Mouse (Mus musculus) hindbrain, embryonic 16.5 days (tissue): ENCODE results near the gene Tfeb. TPM values are rescaled to one million over a fixed set of nuclear protein-coding genes. Genes with fewer than 3 reads are reported as not detected.

Experiments used
- ATAC-seq: fragments of 200-750 bp; cut with Nextera tagmentation; 2 replicates; pipeline ENCODE4 v1.8.0; 2017; ENCODE audit warnings: moderate TSS enrichment, moderate library complexity
- H3K27ac ChIP-seq: fragments of 300-500 bp; sonication (generic); 2 replicates; pipeline ENCODE4 v1.5.1; 2014; ENCODE audit warnings: low read depth, mild to moderate bottlenecking, control low read depth, low read length, moderate library complexity
- H3K27me3 ChIP-seq: fragments of 300-500 bp; sonication (generic); replicated peaks from 2 replicates; pipeline ENCODE4 v1.6.1; 2014; ENCODE audit warnings: low read length; ENCODE audit not compliant: control insufficient read depth, insufficient read depth
- H3K36me3 ChIP-seq: fragments of 300-500 bp; sonication (generic); 2 replicates; pipeline ENCODE4 v1.6.1; 2014; ENCODE audit warnings: mild to moderate bottlenecking, low read length, moderate library complexity, mixed read lengths; ENCODE audit not compliant: control insufficient read depth, insufficient read depth
- H3K4me1 ChIP-seq: fragments of 300-500 bp; sonication (generic); 2 replicates; pipeline ENCODE4 v1.6.1; 2014; ENCODE audit warnings: low read depth, low read length; ENCODE audit not compliant: control insufficient read depth, insufficient read depth
- H3K4me2 ChIP-seq: fragments of 300-500 bp; sonication (generic); 2 replicates; pipeline ENCODE4 v1.6.1; 2014; ENCODE audit warnings: mild to moderate bottlenecking, low read length, control low read depth, moderate library complexity
- H3K4me3 ChIP-seq: fragments of 300-500 bp; sonication (generic); 2 replicates; pipeline ENCODE4 v1.5.1; 2014; ENCODE audit warnings: mild to moderate bottlenecking, low read length, control low read depth, moderate library complexity
- H3K9ac ChIP-seq: fragments of 300-500 bp; sonication (generic); 2 replicates; pipeline ENCODE4 v1.6.1; 2014; ENCODE audit warnings: low read depth, mild to moderate bottlenecking, control low read depth, low read length, moderate library complexity
- H3K9me3 ChIP-seq: fragments of 300-500 bp; sonication (generic); 2 replicates; pipeline ENCODE4 v1.6.1; 2014; ENCODE audit warnings: mild to moderate bottlenecking, low read length, moderate library complexity; ENCODE audit not compliant: control insufficient read depth
- WGBS: fragments of 180-500 bp; shearing (Covaris S2); extraction: QIAGEN DNeasy Blood & Tissue Kit; methylation state at CpG from one replicate; pipeline ENCODE4 v1.1.7; 2014; 5-methylcytosine and 5-hydroxymethylcytosine counted together
- polyA plus RNA-seq: library from polyadenylated mRNA; unstranded; fragments of >200 nt; fragmentation: Nextera tagmentation; extraction: Ambion mirVana; gene quantifications from 2 replicates; pipeline ENCODE4 v1.2.1, GENCODE M21; 2015

Gene Tfeb
- polyA plus RNA-seq, 1 experiment from 2014 or later: 4.6 TPM

DNA sequence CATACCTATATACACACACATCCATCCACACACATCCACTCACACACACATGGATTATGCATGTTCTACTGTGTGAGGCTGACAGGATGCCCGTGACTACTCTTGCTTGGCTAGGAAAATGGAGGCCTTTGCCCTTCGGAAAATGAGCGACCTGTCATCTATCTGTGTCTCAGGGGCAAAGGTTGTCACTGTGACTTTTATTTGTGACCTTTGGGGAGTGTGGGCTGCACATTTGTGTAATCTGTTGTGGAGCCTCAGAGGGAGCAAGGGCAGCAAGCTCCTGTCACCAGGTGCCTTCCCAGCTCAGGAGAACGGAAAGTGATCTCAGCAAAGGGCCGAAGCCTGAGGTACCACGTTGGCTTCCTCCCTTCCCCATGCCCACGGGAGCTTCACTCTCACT lies 25.2 kb downstream of the Tfeb start:
- Histone ChIP-seq H3K4me3 (no peak overlapping the region), H3K4me2 (no peak overlapping the region), H3K9ac (no peak overlapping the region), H3K36me3 (no peaks in the 10 kb centered on the region), H3K27ac (no peak overlapping the region; the same call in 1 of the 2 replicates), H3K4me1 (peaks cover 11% of the 10 kb centered on the region), H3K27me3 (no peaks in the 10 kb centered on the region), H3K9me3 (no peaks in the 10 kb centered on the region)
- ATAC-seq: no peak
- 83% methylated on average over 7 of the region's 7 CpGs for WGBS

GRCm38 (mm10) chr17:47762518-47763340 lies 25.9 kb downstream of the Tfeb start:
- Histone ChIP-seq H3K27me3 (no peaks in the 10 kb centered on the region), H3K4me3 (no peak overlapping the region), H3K27ac (peak overlapping the region; percentile 69), H3K36me3 (no peaks in the 10 kb centered on the region), H3K4me2 (no peak overlapping the region), H3K4me1 (peaks cover 11% of the 10 kb centered on the region), H3K9me3 (no peaks in the 10 kb centered on the region), H3K9ac (0 out of 2 replicates have a peak overlapping the region, but pooled peaks have one; percentile 23)
- ATAC-seq: peak; percentile 94
- 64% methylated on average over 13 of the region's 13 CpGs for WGBS

DNA sequence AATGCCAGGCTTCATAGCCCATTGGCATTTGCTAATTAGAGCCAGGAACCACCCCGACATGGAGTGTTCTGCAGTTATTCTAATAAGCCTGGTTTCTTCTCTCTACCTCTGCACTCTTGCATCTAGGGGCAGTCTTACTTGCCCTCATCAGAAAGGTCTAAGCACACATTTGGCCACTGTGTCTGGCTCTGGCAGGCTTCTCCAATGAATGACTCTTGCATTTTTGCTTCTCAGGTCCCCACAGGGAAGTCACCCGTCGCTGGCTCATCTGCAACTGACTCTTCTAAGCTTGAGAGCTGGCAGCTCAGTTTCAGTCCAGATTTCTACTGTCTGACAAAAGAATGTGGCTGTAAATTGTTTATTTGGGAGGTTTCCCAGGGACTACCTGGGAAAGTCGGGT lies 29.2 kb downstream of the Tfeb start:
- peaks cover 11% of the 10 kb centered on the region for H3K4me1 ChIP-seq
- no peak overlapping the region for H3K4me2 ChIP-seq
- H3K4me3 ChIP-seq: no peak overlapping the region
- no peaks in the 10 kb centered on the region for H3K36me3 ChIP-seq
- no peak for ATAC-seq
- H3K27me3 ChIP-seq: no peaks in the 10 kb centered on the region
- H3K9ac ChIP-seq: no peak overlapping the region
- H3K9me3 ChIP-seq: no peaks in the 10 kb centered on the region
- WGBS: 80% methylated on average over 4 of the region's 4 CpGs
- H3K27ac ChIP-seq: no peak overlapping the region

DNA sequence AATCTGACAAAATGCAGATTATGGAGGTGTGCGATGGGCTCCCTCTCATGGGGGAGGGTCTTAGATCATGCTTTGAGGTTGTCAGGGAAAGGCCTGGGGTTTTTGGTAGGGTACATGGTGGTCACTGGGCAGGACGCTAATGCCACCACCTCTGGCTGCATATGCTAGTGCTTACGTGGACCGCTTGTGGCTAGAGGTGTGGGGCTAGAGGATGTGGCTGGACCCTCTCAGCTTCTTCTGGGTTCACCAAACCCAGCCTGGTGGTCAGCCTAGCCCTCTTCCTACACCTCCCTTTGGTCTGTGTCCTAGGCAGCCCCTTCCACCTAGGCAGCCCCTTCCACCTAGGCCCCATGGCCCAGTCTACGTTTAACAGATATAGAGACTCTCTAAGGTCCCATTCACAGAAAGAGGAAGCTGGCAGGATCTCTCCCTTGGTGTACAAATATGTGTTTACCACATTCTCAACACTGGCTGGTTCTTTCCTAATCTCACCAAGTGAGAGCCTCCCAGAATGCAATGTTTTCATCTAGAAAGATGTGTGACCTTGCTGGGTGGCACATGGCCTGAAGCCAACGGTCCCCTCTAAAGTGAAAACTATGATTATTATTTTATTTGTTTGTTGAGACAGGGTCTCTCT lies 29.7 kb downstream of the Tfeb start:
- Histone ChIP-seq H3K4me2 (no peak overlapping the region), H3K4me3 (no peak overlapping the region), H3K4me1 (peaks cover 11% of the 10 kb centered on the region), H3K27ac (no peak overlapping the region), H3K36me3 (no peaks in the 10 kb centered on the region), H3K9me3 (no peaks in the 10 kb centered on the region), H3K9ac (no peak overlapping the region), H3K27me3 (no peaks in the 10 kb centered on the region)
- WGBS: 86% methylated on average over 6 of the region's 6 CpGs
- ATAC-seq: no peak

DNA sequence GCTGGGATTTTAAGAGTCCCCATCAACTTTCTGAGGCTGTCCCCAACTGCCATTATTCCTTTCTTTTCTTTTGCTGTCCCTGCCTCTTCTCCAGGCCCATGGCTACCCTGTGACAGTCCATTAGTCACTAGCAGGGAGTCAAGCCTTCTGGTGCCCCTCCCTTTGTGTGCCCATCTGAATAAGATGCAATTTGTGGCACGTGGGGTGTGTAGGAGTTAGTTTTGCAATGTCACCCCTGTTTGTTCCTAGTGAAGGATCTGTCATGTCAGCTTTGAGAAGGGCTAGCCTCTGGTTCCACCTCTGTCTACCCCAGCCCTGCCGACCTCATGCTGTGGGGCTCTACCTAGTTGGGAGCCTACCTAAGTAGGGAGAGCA lies 30.2 kb downstream of the Tfeb start:
- H3K4me3 ChIP-seq: no peak overlapping the region
- H3K9ac ChIP-seq: no peak overlapping the region
- H3K27me3 ChIP-seq: no peaks in the 10 kb centered on the region
- ATAC-seq: no peak
- no peaks in the 10 kb centered on the region; the same call in 1 of the 2 replicates for H3K9me3 ChIP-seq
- no peak overlapping the region for H3K4me2 ChIP-seq
- 59% methylated on average over 2 of the region's 2 CpGs for WGBS
- peaks cover 11% of the 10 kb centered on the region for H3K4me1 ChIP-seq
- no peaks in the 10 kb centered on the region for H3K36me3 ChIP-seq
- H3K27ac ChIP-seq: no peak overlapping the region

DNA sequence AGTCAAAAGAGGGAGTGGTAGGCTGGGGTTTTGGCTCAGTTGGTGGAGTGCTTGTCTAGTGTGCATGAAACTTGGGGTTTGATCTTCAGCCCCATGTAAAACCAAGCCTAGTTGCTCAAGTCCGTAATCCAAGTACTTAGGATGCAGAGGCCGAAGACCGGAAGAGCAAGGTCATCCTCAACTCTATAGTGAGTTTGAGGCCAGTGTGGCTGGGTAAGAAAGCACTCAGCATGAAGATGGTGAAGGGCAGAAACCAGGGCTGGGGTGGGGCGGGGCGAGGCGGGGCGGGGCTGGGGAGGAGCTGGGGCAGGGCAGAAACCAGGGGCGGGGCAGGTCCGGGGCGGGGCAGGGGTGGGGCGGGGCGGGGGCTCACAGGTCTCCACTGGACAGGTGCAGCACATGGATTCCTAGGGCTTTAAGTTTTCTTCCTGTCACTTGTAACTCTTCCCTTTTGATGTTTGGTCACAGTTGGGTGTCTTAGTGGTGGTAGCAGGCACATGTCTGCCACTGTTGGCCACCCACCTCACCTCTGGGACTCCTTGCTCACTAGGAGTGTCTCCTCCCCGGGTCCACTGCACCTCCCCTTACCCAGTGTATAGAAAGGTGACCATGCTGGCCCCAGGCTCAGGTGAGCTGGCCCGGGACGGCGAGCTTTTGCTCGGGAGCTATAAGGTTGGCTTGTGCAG lies 30.8 kb downstream of the Tfeb start:
- Histone ChIP-seq H3K4me1 (peaks cover 8% of the 10 kb centered on the region), H3K27ac (no peak overlapping the region), H3K27me3 (no peaks in the 10 kb centered on the region), H3K36me3 (no peaks in the 10 kb centered on the region), H3K4me2 (no peak overlapping the region), H3K9me3 (peaks cover 2% of the 10 kb centered on the region; the same call in 1 of the 2 replicates), H3K4me3 (no peak overlapping the region), H3K9ac (no peak overlapping the region)
- WGBS: 50% methylated on average over 15 of the region's 17 CpGs
- no peak for ATAC-seq

DNA sequence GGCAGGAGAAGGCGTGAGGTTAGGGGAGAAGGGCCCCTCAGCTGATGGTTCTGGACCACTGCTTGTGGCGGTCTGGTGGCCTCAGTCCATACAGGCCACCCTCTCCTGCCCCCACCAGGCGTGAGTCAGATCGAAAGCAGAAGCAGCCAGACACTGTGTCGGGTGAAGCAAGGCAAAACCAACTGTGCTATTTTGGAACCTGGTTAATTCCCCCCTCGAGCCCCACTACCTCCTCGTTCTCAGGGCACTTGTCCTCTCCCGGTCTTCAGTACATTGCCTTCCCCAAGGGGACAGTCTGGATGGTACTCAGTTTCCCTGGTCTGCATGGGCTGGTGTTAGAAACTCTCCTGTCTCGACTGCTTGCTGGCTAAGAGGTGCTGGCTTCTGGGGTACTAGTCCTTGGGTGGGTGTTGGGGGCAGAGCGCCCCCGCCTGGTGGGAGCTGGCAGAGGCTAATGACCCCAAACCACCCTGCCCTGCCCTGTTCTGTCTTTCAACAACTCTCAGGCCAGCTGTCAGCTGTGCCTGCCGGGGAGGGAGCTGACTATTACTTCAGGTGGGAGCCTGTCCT lies 32.0 kb downstream of the Tfeb start:
- Histone ChIP-seq H3K9me3 (peaks cover 2% of the 10 kb centered on the region; the same call in 1 of the 2 replicates), H3K27ac (no peak overlapping the region), H3K4me3 (no peak overlapping the region), H3K36me3 (no peaks in the 10 kb centered on the region), H3K4me1 (no peaks in the 10 kb centered on the region), H3K4me2 (no peak overlapping the region), H3K27me3 (no peaks in the 10 kb centered on the region), H3K9ac (no peak overlapping the region)
- WGBS: 52% methylated on average over 12 of the region's 12 CpGs
- ATAC-seq: no peak; the same call in 1 of the 2 replicates

DNA sequence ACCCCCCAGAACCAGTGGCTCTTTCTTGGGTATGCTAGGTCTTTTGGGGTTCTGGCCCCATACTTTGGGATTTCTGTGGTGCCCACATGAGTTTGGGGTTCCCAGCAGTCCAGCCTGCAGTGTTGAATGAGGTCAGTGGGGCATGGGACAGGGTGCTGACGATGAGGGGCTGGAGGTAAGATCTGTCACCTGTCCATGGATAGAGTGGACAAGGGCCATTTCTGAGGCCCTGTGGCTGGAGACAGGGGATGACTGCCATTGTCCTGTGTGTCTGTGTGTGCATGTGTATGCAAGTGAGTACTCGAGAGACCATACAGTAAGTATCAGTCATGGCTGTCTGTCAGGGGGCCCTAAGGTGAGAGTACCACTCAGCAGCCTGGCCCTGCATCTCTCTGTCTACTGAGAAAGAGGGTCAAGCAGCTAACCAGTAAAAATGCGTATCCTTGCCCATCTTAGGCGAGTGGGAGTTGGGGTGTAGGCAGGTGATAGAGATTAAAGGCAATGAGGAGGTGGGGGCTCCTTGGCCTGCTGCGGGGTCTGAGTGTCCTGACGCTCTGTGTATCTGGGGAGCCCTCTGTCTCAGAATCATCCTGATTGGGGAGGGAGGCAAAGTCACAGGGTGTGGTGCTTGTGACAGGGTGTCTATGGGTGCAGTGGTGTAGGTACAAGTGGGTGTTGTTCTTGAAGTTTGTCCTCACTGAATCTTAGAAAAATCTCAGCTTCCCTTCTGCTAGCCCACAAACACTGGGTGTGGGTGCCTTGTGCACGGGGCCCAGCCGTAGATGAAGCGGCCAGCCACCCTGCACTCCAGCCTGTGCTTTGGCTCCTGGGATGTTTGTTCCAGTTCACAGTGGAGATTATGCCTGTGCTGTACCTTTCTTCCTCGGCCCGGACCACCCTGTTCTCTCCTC lies 32.8 kb downstream of the Tfeb start:
- ATAC-seq: no peak
- 86% methylated on average over 11 of the region's 11 CpGs for WGBS
- no peaks in the 10 kb centered on the region for H3K27me3 ChIP-seq
- H3K9me3 ChIP-seq: peaks cover 2% of the 10 kb centered on the region; the same call in 1 of the 2 replicates
- H3K27ac ChIP-seq: no peak overlapping the region
- no peaks in the 10 kb centered on the region for H3K4me1 ChIP-seq
- H3K36me3 ChIP-seq: no peaks in the 10 kb centered on the region
- H3K4me2 ChIP-seq: no peak overlapping the region
- no peak overlapping the region for H3K4me3 ChIP-seq
- no peak overlapping the region for H3K9ac ChIP-seq
